Mouse (Mus musculus): ENCODE measurements around the gene Zfp710.
"Not testable (repeated sequence)": the region's sequence is repeated elsewhere in the genome, so short reads cannot be mapped to it uniquely, and the experiment has no call there.

The Zfp710 gene

DNA sequence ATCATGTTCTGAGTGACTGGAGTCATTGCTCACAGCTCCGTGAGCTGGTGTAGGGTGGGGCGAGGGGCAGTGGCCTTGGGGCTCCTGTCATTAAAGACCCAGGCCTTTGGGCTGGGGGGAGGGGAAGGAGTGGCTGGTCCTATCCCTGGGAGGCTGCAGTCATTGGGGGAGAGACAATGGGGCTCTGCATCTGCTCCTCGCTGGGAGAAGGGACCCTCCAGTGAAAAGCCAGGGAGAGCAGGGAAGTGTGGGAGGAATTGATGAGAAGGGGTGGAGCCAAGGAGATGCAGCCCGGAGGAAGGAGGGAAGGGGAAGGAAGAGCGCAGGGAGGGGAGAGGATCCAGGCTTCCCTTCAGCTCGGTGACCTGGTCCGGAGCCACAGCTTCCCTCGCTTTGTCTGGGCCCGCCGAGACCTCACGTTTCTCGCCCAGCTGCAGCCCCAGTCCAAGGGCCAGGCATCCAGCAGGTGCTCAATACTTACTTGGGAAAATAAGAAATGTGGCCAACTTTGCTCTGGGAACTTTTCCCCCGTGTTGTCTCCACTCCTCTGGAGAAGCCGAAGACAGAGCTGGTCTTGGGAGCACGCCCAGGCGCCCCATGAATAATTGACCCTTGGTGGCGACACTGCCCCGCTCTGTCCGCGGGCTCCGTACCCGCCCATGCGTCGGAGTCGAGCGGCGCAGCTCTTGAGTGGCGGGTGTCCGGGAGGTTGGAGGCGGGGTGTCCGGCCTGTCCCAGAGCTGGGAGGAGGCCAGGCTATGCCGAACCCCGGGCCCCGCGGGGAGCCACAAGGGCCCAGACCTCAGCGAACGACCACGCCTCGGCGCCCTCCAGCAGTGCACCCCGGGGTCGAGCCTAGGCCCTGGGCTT, at the start of gene Zfp710:
Gene Zfp710, plus strand, starts transcription at position 294 of the 870 bp plus-strand sequence.
- peak; percentile 80 for DNase-seq (ENCODE audit: extremely low spot score, low spot score)

GRCm38 (mm10) chr7:79975316-79975715, 49.3 kb upstream of the Zfp710 start:
- DNase-seq (ENCODE audit: extremely low spot score, low spot score), result no peak

DNA sequence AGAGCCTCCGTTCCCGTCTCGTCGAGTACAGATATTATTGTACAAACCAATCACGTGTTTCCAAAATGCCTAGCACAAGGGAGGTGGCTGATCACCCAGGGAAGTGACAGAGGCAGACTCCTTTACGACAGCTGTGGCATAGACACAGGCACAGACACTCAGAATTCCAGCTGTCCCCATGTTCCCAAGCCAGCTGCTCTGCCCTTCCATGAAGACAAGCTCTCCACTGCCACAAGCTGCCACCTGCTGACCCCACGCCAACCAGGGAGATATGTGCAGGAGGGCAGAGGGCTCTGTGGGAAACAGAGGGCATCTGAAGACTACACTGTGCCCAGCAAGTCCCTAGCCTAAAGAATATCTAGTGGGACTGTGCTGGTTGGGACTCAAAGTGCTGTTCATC, 37.9 kb upstream of the Zfp710 start:
- no peak for DNase-seq (ENCODE audit: extremely low spot score, low spot score)

GRCm38 (mm10) chr7:79987745-79988144, 36.9 kb upstream of the Zfp710 start:
- no peak for DNase-seq (ENCODE audit: extremely low spot score, low spot score)

DNA sequence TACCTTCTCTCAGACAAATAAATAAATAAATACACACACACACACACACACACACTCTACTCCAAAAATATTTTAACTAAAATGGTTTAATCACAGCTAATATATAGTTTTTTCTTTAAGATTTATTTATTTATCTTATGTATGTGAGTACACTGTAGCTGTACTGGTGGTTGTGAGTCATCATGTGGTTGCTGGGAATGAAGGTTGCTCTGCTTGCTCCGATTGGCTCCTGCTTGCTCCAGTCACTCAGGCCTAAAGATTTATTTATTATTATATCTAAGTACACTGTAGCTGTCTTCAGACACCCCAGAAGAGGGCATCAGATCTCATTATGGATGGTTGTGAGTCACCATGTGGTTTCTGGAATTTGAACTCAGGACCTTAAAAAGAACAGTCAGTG, 36.1 kb upstream of the Zfp710 start:
- DNase-seq (ENCODE audit: extremely low spot score, low spot score), result not testable (repeated sequence)

- DNase-seq (ENCODE audit: extremely low spot score, low spot score), result peak; percentile 28
Measured at GRCm38 (mm10) chr7:79994476-79994875, 30.1 kb upstream of the Zfp710 start.

GRCm38 (mm10) chr7:79997761-79998160, 26.9 kb upstream of the Zfp710 start:
- no peak for DNase-seq (ENCODE audit: extremely low spot score, low spot score)

- no peak for DNase-seq (ENCODE audit: extremely low spot score, low spot score)
Measured at GRCm38 (mm10) chr7:80002353-80003055, 22.1 kb upstream of the Zfp710 start.

GRCm38 (mm10) chr7:80004776-80005554, 19.6 kb upstream of the Zfp710 start:
- DNase-seq (ENCODE audit: extremely low spot score, low spot score), result no peak

DNA sequence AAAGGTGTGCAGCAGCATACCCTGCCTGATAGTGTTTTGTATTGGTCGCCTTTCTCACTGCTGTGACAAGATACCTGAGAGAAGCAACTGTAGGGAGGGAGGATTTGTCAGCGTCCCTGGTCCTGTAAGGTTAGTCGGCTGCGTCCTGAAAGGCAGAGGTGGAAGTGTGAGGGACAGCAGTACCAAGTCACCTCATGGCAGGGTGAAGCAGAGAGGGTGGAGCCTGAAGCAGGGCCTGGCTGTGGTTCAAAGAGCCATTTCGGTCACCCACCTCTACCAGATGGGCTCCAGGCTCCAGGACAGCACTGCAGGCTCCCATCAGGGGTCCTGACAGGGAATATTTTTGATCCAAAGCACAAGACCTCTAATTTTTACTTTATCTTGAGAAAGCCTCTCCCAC, 13.9 kb upstream of the Zfp710 start:
- no peak for DNase-seq (ENCODE audit: extremely low spot score, low spot score)

DNA sequence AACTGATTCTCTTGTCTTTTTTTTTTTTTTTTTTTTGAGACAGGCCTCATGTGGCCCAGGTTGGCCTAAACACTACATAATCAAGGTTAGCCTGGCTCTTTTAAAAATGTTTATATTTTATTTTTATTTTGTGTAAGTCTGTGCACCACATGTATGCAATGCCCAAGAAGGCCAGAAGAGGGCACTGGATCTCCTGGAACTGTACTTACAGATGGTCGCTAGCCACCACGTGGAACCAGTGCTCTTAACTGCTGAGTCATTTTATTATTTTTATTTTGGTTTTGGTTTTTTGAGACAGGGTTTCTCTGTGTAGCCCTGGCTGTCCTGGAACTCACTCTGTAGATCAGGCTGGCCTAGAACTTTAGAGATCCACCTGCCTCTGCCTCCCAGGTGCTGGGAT, 13.1 kb upstream of the Zfp710 start:
- peak; percentile 29 for DNase-seq (ENCODE audit: extremely low spot score, low spot score)

GRCm38 (mm10) chr7:80013884-80014550, 10.6 kb upstream of the Zfp710 start:
- DNase-seq (ENCODE audit: extremely low spot score, low spot score), result no peak

GRCm38 (mm10) chr7:80014826-80015755, 9.5 kb upstream of the Zfp710 start:
- DNase-seq (ENCODE audit: extremely low spot score, low spot score), result no peak

DNA sequence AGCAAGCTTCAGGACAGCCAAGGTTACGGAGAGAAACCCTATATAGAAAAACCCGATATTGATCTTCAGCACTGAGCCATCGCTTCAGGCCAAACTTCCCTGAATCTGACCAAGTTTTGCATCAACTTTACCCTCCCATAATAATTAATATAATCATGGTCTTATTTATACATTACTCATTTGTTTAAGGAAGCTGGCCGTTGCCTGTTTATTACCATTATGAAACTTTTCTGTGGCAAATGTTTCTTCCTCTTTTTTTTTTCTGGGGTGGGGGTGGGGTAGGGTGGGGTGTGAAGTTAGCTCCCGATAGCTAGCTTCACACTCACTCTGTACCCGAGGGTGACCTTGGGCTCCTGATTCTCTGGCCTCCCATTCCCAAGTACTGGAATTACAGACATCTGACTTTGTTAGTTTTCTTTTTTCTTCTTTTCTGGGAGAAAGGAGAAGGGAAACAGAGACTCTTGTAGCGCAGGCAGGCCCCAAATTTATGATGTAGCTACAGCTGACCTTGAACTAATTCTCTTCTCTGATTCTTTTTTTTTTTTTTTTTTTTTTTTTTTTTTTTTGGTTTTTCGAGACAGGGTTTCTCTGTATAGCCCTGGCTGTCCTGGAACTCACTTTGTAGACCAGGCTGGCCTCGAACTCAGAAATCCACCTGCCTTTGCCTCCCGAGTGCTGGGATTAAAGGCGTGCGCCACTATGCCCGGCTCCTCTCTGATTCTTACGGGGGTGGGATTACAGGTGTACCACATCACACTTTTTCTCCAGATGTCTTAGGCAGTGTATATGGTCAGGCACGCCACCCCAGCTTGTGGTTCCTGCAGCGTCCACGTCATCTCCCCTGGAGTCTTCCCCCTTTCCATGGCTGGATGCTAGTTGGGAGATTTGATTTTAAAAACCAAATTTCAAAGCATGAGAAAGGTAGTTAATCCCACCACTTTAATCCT, 5.8 kb upstream of the Zfp710 start:
- no peak for DNase-seq (ENCODE audit: extremely low spot score, low spot score)

- no peak for DNase-seq (ENCODE audit: extremely low spot score, low spot score)
Measured at GRCm38 (mm10) chr7:80023621-80024435, 786 bp upstream of the Zfp710 start.

- DNase-seq (ENCODE audit: extremely low spot score, low spot score), result no peak
Measured at GRCm38 (mm10) chr7:80025391-80026117, 940 bp downstream of the Zfp710 start.
